Mouse (Mus musculus) bone marrow, adult 2 months (tissue): ENCODE results near the gene Zfp775. TPM values are rescaled to one million over a fixed set of nuclear protein-coding genes. Genes with fewer than 3 reads are reported as not detected.

ENCODE experiments used
- H3K27ac ChIP-seq: fragments of 200-500 bp; 2 replicates; pipeline ENCODE4 v1.5.1; 2012; ENCODE audit warnings: low read depth, mild to moderate bottlenecking, control low read depth, inconsistent platforms, low read length; ENCODE audit not compliant: control insufficient read depth, poor library complexity, insufficient read depth
- H3K4me1 ChIP-seq: fragments of 200-500 bp; 2 replicates; pipeline ENCODE4 v1.6.1; 2011; ENCODE audit warnings: low read length; ENCODE audit not compliant: control insufficient read depth, insufficient read depth
- H3K4me3 ChIP-seq: fragments of 200-500 bp; replicated peaks from 2 replicates; pipeline ENCODE3; 2011; ENCODE audit warnings: mild to moderate bottlenecking, low read depth, low read length, control low read depth; ENCODE audit not compliant: control insufficient read depth
- CTCF ChIP-seq: fragments of 200-500 bp; IDR thresholded peaks from 2 replicates; pipeline ENCODE4 v1.5.1; 2011; ENCODE audit warnings: low read length, control low read depth; ENCODE audit not compliant: control insufficient read depth, insufficient read depth
- POLR2A ChIP-seq: fragments of 200-500 bp; IDR thresholded peaks from 2 replicates; pipeline ENCODE4 v1.6.1; 2011; ENCODE audit warnings: low read depth, mild to moderate bottlenecking, control low read depth, low read length, borderline replicate concordance; ENCODE audit not compliant: control insufficient read depth
- WGBS: fragments of 180-500 bp; shearing (Covaris S2); methylation state at CpG from one replicate; pipeline ENCODE4 v1.1.7; 2018; 5-methylcytosine and 5-hydroxymethylcytosine counted together
- polyA plus RNA-seq: library from polyadenylated mRNA; stranded (reverse); fragments of >200 nt; gene quantifications from 2 replicates; pipeline ENCODE4 v1.2.4, GENCODE M21; 2011; ENCODE audit warnings: low replicate concordance; ENCODE audit not compliant: missing spikeins, insufficient read depth, insufficient read length

Zfp775 gene
- polyA plus RNA-seq, 1 experiment, result 1.1 TPM

DNA sequence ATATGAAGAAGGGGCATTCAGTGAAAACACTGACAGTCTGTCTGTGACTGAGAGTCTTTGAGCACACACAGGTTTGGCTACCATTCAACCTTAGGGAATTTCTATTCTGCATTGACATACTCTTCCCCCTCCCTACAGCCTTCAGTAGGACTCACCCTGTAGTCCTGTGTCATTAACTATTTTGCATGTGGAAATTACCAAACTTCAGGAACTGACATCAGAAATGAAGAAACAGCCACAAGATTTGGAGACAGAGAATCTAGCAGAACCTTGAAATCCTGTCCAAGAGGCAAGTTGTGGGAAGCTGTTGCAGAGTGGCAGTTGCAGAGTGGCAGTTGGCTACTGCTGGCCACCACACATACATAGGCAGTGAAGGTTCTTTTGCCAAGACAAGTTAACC lies 66.2 kb downstream of the Zfp775 start:
- H3K4me1 ChIP-seq, result peaks cover 2% of the 10 kb centered on the region; the same call in 1 of the 2 replicates
- H3K27ac ChIP-seq, result no peak overlapping the region
- H3K4me3 ChIP-seq, result no peak overlapping the region
- TF ChIP-seq CTCF, result no peak
- TF ChIP-seq POLR2A, result no peak

DNA sequence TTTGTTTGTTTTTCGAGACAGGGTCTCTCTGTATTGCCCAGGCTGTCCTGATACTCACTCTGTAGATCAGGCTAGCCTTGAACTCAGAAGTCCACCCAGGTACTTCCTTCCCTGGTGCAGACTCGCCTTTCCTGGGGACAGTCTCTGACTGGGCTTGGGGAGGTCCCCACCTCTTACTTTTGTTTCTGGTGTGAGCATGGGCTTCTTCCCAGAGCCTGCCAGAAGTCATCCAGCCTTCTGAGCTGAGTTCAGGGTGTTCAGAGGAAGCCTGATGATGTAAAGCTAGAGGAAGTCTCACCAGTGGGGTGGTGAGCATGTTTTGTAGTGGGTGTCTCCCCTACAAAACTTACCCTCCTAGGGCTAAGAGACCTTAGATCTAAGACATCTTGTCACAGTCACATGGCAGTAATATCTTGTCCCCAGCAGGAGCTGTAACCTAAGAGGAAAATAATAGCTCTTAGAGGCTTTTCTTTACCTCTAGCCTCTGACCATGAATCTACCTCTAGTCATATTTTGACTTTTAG lies 67.6 kb downstream of the Zfp775 start:
- H3K27ac ChIP-seq, result no peak overlapping the region
- WGBS, result 62% methylated on average over 2 of the region's 2 CpGs
- TF ChIP-seq POLR2A (no peak), CTCF (no peak)
- H3K4me3 ChIP-seq, result no peak overlapping the region
- H3K4me1 ChIP-seq, result peaks cover 2% of the 10 kb centered on the region; the same call in 1 of the 2 replicates

Other genes with a start within 250 kb of the Zfp775 start
- 1.7 and 5.7 TPM in 2 replicates for gene Krba1, start 206.5 kb upstream of the Zfp775 start, polyA plus RNA-seq
- 3.2 and 9.0 TPM in 2 replicates for gene Zfp467, start 156.2 kb upstream of the Zfp775 start, polyA plus RNA-seq
- gene Sspo, start 153.8 kb upstream of the Zfp775 start, polyA plus RNA-seq, result 0.25 and 0.27 TPM in 2 replicates
- gene Atp6v0e2, start 64.4 kb upstream of the Zfp775 start, polyA plus RNA-seq, result 2.2 TPM in 1 of 2 replicates, not detected in the other
- gene Lrrc61, start 47.3 kb upstream of the Zfp775 start, polyA plus RNA-seq, result 2.2 and 4.9 TPM in 2 replicates
- 6.9 and 9.2 TPM in 2 replicates for gene Rarres2, start 29.3 kb upstream of the Zfp775 start, polyA plus RNA-seq
- gene Gm45021, start 12.5 kb upstream of the Zfp775 start, polyA plus RNA-seq, result not detected in 2 replicates
- 3.4 and 5.5 TPM in 2 replicates for gene Repin1, start 8.2 kb upstream of the Zfp775 start, polyA plus RNA-seq
- gene Gm44965, start 8.1 kb upstream of the Zfp775 start, polyA plus RNA-seq, result not detected in 2 replicates
- 1.2 TPM in 1 of 2 replicates, not detected in the other for gene AI854703, start 24.7 kb downstream of the Zfp775 start, polyA plus RNA-seq
- gene Gimap8, start 45.2 kb downstream of the Zfp775 start, polyA plus RNA-seq, result 8.3 and 15.1 TPM in 2 replicates
- 13.5 and 26.0 TPM in 2 replicates for gene Gimap9, start 74.1 kb downstream of the Zfp775 start, polyA plus RNA-seq
- 20.7 and 41.0 TPM in 2 replicates for gene Gimap4, start 82.5 kb downstream of the Zfp775 start, polyA plus RNA-seq
- 45.1 and 77.9 TPM in 2 replicates for gene Gimap6, start 106.2 kb downstream of the Zfp775 start, polyA plus RNA-seq
- gene Gm28053, start 116.5 kb downstream of the Zfp775 start, polyA plus RNA-seq, result 15.2 TPM in 1 of 2 replicates, not detected in the other
- 3.6 and 5.2 TPM in 2 replicates for gene Gimap7, start 116.6 kb downstream of the Zfp775 start, polyA plus RNA-seq
- 19.3 and 26.4 TPM in 2 replicates for gene Gimap1, start 137.0 kb downstream of the Zfp775 start, polyA plus RNA-seq
- gene Gimap5, start 144.1 kb downstream of the Zfp775 start, polyA plus RNA-seq, result 4.7 and 7.9 TPM in 2 replicates
- gene Gimap3, start 168.8 kb downstream of the Zfp775 start, polyA plus RNA-seq, result 15.3 and 36.7 TPM in 2 replicates
- gene Tmem176a, start 238.9 kb downstream of the Zfp775 start, polyA plus RNA-seq, result 17.9 and 24.6 TPM in 2 replicates
- gene Tmem176b, start 239.4 kb downstream of the Zfp775 start, polyA plus RNA-seq, result 17.2 and 26.5 TPM in 2 replicates